Mouse (Mus musculus): ENCODE measurements at regions not wholly inside any gene's neighbourhood (a gene's known extent, or its start where the extent isn't known, plus 50 kb on each side); places are given as distances from the start of the nearest gene placed in this dataset.

DNA sequence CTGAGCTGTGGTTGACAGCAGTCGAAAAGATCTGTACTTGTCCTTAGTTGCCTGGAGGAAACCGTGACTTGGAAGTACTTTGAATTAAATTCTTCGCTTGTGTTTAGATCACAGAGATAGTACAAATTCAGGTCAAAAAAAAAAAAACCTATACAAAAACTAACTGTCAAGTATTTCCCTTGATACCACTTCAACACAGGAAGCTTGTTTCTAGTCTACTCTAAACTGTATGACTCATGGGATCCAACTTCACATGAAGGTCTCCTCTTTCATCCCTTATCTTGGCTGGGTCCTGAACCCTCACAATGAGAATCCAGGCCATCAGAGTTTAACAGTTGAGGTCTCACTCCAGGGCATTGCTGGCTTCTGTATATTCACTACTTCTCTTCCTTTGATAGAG lies 54.8 kb downstream of the Tmem30b start:
- in situ Hi-C loops (cut with MboI; ENCODE audit: low pct_unique_long_range_greater_than_20kb in 1 of 2, low sequenced_read_pairs in 2 of 2, unreplicated experiment in 1 of 2): no loop called here

DNA sequence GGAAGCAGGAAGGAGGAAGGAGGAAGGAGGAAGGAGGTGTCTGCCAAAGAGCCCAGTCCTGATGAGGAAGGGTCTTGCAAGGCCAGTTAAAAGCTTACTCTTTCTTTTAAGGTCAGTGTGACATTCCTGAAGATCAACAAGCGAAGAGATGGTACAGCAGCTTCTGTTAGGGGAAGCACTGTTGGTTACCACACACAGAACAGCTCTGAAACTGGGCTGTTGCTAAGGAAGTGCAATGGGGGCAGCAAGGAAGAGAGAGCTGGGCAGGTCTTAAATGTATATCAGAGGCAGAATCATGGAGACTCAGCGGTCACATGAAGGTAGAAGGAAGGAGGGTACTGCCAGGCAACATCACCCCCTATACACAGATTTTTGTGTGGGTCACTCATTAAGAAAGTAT lies 63.3 kb downstream of the Tmem30b start:
- in situ Hi-C loops (cut with MboI; ENCODE audit: low pct_unique_long_range_greater_than_20kb in 1 of 2, low sequenced_read_pairs in 2 of 2, unreplicated experiment in 1 of 2): no loop called here

DNA sequence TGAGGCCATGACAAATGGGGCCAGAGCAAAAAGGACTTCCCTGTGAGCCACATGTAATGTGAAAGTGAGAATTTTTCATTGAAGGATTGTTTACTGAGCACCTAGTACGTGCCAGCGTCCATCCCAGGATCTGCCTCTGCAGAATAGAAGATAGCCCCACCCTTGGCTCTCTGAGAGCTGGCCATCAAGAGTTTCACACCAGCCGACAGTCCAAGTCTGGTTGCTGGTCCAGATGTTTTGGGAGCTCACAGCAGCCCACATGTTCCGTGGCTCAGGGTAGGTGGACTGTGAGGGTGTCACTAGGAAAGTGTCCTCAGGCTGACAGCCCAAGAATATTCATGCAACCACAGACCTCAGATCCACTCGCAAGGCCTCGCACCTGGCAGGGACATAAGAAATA lies 63.9 kb downstream of the Tmem30b start:
- in situ Hi-C loops (cut with MboI; ENCODE audit: low pct_unique_long_range_greater_than_20kb in 1 of 2, low sequenced_read_pairs in 2 of 2, unreplicated experiment in 1 of 2): no loop called here

DNA sequence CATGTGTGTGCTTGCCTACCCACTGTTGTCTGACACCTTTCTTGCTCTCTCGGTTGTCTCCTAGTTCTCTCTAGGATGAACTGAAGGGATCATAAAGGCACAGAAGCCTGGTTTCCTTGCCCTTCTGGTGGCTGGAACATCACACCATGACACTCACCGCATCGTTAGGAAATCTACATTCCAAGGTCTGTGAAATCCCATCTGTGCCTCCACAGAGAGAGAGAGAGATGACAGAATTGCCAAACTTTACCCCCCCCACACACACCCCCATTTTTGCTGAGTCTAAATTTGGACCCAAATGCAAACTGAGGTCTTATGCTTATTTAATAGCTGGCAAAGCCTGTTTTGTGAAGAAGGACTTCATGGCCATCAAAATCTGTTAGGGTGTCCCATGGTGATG lies 64.5 kb downstream of the Tmem30b start:
- in situ Hi-C loops (cut with MboI; ENCODE audit: low pct_unique_long_range_greater_than_20kb in 1 of 2, low sequenced_read_pairs in 2 of 2, unreplicated experiment in 1 of 2): no loop called here

DNA sequence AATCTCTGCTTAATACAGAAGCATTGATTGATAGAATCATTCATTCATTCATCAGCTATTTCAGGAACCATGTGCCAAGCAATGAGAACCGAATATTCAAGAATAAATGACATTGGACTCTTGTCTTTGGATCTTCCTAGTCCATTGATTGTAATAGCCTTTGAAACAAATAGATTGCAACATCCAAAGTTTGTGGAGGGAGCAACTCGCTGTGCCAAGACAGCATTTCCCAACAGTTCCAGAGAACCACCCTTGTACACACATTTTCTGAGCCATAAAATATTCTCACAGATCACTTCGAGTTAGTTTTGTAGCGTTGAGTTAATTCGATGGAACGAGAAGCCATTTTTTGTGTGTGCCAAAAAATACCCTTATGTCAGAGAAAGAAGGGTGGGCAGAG lies 65.0 kb downstream of the Tmem30b start:
- in situ Hi-C loops (cut with MboI; ENCODE audit: low pct_unique_long_range_greater_than_20kb in 1 of 2, low sequenced_read_pairs in 2 of 2, unreplicated experiment in 1 of 2): no loop called here

DNA sequence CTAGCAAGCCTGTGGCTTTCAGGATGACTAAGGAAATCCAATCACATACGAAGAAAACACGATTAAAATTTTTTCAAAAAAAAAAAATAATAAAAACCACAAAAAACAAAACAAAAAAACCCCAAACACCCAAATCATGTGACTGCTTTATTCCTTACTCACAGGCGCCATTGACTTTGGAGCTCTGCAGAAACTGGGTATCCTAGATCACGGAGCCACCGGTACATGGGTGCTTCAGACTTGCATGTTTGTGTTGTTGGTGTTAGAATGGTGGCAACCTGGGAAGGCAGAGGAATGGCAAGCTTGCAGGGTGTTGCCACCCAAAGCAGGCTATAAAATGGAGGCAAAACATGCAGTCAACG lies 65.6 kb downstream of the Tmem30b start:
- in situ Hi-C loops (cut with MboI; ENCODE audit: low pct_unique_long_range_greater_than_20kb in 1 of 2, low sequenced_read_pairs in 2 of 2, unreplicated experiment in 1 of 2): no loop called here

DNA sequence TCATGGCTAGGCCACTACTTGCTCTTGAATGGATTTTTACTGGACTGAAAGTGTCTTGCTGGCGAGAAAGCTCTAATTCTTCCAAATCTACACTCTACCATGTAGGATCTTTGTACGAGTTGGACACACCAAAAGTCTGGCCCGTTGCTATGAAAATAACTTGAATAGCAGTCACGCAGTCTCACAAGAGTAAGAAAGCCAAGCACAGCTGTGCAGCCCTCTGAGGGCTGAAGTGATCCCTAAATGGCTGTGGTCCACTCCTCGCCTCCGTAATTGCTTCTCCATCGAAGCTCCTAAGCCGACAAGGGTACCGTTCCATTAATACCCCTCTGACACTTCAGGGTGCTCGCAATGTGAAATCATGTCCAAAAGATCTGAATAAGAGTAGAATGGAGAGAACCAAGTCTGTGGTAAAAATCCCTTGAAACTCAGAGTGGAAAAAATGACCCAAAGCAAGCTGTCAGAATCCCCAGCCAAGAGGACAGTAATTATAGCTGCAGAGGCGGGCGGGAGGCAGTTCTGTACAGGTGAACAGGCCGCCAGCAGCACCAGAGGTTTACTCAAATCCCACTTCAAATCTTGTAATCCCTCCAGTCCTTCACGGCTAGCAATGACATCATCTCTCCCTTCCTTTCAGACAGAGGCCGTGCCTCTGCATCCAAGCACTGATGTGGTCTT lies 66.1 kb downstream of the Tmem30b start:
- in situ Hi-C loops (cut with MboI; ENCODE audit: low pct_unique_long_range_greater_than_20kb in 1 of 2, low sequenced_read_pairs in 2 of 2, unreplicated experiment in 1 of 2): no loop called here

DNA sequence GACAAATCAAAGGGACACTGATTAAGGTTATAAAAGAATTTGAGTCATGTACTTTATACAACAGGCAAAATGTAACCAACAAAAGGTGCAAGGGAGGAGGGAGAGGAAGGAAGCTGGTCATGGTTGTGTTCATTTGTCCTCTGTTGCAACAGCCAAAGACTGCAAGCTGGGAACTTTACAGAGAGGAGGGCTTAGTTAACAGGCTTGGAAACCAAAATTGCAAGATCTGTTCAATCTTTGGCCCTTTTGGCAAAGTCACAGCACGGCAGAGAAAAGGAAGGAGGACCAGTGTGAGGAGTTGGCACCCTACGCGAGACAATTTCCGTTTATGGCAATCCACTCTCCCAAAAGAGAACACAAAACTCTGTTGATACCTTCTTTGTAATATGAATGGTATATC lies 67.6 kb downstream of the Tmem30b start:
- in situ Hi-C loops (cut with MboI; ENCODE audit: low pct_unique_long_range_greater_than_20kb in 1 of 2, low sequenced_read_pairs in 2 of 2, unreplicated experiment in 1 of 2): no loop called here

DNA sequence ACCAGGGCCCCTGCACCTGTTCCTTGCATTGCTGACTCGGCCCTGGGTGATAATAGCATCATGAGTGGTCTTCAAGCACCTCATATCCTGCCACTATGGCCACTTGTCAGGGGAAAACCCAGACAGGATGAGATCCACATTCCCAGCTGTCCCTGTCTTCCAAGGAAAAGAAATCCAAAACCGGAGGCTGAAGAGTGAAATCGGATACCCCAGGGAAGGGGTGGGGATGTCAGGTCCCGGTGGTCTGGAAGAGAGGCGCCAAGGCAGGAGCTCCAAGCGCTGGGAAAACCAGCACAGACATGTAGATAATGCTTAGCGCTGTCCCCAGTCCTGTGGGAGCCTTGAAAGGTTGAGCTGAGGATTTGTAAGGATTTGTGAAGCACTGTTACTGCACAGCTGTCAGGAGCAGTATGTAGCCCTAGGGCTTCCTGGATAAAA lies 69.8 kb downstream of the Tmem30b start:
- in situ Hi-C loops (cut with MboI; ENCODE audit: low pct_unique_long_range_greater_than_20kb in 1 of 2, low sequenced_read_pairs in 2 of 2, unreplicated experiment in 1 of 2): no loop called here

DNA sequence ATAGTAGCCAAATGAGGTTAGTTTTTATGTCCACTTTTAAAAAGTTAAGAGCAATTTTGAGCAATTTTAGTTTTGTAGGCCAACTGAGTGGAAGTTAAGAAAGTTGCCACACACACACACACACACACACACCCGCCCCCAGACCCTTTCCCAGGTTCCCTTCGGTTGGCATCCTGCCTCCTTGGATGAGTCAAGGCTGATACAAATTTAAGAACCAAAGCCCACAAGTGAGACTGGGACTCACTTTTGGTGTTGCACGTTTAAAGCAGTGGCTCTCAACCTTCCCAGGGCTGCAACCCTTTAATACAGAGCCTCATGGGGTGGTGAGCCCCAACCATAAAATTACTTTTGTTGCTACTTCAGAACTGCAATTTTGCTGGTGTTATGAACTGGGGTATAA lies 70.4 kb downstream of the Tmem30b start:
- in situ Hi-C loops (cut with MboI; ENCODE audit: low pct_unique_long_range_greater_than_20kb in 1 of 2, low sequenced_read_pairs in 2 of 2, unreplicated experiment in 1 of 2): no loop called here

DNA sequence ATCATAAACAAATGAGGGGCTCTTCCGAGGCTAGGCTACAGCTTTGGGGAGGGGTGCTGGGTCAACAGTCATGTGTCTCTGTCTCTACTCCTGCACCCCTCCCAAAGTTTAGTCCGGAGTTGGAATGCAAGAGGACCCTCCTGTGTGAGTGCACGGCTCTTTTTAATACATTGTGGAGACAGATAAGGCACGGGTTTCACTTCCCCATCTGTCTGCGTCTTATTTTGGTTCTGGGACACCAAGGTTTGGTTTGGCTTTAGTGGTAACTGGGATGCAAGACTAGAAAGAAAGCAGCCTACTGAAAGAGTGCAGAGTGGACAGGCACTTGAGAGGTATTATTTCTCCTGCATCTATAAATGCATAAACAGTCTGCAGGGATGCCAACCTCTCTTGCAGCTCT lies 71.2 kb downstream of the Tmem30b start:
- in situ Hi-C loops (cut with MboI; ENCODE audit: low pct_unique_long_range_greater_than_20kb in 1 of 2, low sequenced_read_pairs in 2 of 2, unreplicated experiment in 1 of 2): no loop called here

DNA sequence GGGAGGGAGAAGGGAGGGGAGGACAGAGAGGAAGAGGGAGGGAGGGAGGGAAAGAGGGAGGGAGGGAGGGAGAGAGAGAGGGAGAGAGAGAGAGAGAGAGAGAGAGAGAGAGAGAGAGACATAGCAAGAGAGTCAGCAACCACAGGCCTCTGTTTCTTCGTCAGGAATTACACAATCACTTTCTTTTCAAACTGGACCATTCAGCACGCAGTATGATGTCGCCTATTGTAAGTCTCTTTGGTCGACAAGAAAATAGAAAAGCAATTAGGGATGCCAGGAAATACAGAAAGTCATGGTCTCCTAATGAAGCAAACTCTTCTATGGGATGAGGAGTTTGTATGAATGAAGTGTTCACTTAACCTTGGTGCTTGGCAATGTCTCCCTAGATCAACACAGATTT lies 73.1 kb downstream of the Tmem30b start:
- in situ Hi-C loops (cut with MboI; ENCODE audit: low pct_unique_long_range_greater_than_20kb in 1 of 2, low sequenced_read_pairs in 2 of 2, unreplicated experiment in 1 of 2): loop anchor here in 1 of 2 experiments (25.0 kb wide), 1 partner anchor 436 kb away; no protein-coding TSS in a partner anchor

DNA sequence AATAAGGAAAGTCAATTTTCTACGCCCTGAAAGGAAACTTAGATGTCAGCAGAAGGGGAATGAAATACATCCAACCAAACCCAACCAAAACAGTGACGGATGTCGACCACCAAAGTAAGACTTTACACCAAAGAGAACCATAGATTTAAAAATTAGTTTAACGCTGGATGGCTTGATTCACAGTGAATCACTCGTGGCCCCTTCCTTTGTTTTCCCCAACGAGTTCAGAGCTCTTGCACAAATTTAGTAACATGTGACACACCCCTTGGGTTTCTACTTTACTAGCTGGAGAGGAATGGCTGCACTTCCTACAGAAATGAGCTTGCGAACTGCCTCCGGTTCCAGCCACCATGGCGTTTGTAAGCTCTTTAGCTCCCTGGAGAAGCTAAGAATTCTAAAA lies 74.2 kb downstream of the Tmem30b start:
- in situ Hi-C loops (cut with MboI; ENCODE audit: low pct_unique_long_range_greater_than_20kb in 1 of 2, low sequenced_read_pairs in 2 of 2, unreplicated experiment in 1 of 2): loop anchor here in 1 of 2 experiments (25.0 kb wide), 1 partner anchor 435 kb away; no protein-coding TSS in a partner anchor

DNA sequence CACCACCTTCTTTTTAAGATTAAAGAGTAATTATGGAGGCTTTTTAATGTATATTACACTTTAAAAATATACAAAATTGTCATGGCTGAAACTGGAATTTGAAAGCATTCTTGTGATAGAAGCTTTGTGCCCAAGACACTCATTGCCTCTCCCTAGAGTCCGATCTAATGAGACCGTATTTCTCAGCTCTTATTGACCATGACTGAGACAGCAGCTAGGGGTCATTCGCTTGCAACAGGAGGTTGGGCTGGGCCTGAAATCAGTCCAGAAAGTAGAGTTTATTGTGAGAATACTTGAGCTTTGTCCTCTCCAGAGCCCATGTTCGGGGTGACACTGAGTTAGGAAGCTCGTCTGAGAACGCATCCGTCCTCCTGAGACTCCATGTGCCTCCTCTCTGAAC lies 79.7 kb downstream of the Tmem30b start:
- in situ Hi-C loops (cut with MboI; ENCODE audit: low pct_unique_long_range_greater_than_20kb in 1 of 2, low sequenced_read_pairs in 2 of 2, unreplicated experiment in 1 of 2): loop anchor here in 1 of 2 experiments (25.0 kb wide), 1 partner anchor 429 kb away; no protein-coding TSS in a partner anchor

DNA sequence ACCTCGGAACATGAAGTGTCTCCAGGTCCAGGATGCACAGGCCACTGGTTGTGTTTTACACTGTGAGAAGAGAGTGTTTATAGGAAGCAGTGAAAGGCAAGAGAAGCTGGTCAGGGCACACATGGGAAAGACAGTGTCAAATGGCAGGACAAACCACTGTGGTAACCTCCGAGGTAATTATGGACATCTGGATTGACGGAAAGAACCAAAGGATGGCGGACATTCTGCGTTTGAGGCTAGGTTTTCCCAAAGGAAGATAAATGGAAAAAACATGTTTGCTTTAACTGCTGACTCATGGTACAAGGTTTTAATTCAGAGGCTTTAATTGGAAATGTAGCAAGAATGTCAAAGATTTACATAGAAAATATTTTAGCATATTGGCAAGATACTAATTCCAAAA lies 80.2 kb downstream of the Tmem30b start:
- in situ Hi-C loops (cut with MboI; ENCODE audit: low pct_unique_long_range_greater_than_20kb in 1 of 2, low sequenced_read_pairs in 2 of 2, unreplicated experiment in 1 of 2): loop anchor here in 1 of 2 experiments (25.0 kb wide), 1 partner anchor 429 kb away; no protein-coding TSS in a partner anchor

DNA sequence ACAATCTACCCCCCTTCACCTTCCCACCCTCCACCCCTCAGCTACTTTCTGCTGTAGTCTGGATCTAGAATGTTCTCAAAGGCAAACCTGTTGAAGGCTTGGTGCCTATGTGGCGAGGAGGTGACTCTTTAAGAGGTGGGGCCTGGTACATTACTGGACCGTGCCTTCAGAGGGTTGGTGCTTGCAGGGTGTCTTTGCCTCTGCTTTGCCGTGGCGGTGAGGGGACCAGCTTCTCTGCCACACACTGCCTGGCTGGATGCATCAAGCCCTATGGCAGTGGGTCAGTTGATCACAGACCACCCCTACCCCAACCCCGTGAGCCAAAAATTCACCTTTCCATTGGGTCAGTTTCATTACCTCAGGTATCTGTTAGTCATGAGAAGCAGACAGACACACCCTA lies 81.9 kb downstream of the Tmem30b start:
- in situ Hi-C loops (cut with MboI; ENCODE audit: low pct_unique_long_range_greater_than_20kb in 1 of 2, low sequenced_read_pairs in 2 of 2, unreplicated experiment in 1 of 2): loop anchor here in 1 of 2 experiments (25.0 kb wide), 1 partner anchor 427 kb away; no protein-coding TSS in a partner anchor

DNA sequence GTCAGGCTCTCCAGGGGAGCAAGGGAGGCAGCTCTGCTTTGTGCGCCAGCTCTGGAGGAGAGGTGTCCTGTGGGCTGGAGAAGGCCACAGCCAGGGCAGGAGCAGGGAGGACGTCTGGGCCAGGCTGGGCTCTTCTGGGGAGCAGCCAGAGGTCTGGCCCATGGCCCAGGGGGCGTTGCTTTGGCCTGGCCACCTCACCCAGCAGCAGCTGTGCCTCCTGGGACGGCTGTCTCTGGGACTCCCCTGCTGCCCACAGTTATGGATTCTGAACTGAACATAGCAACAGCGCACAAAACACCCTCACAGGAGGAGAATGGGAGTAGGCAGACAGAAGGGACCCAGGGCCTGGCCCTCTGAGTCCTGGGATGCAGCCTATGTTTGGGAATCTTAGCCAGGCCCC lies 84.1 kb downstream of the Tmem30b start:
- in situ Hi-C loops (cut with MboI; ENCODE audit: low pct_unique_long_range_greater_than_20kb in 1 of 2, low sequenced_read_pairs in 2 of 2, unreplicated experiment in 1 of 2): loop anchor here in 1 of 2 experiments (25.0 kb wide), 1 partner anchor 425 kb away; no protein-coding TSS in a partner anchor

DNA sequence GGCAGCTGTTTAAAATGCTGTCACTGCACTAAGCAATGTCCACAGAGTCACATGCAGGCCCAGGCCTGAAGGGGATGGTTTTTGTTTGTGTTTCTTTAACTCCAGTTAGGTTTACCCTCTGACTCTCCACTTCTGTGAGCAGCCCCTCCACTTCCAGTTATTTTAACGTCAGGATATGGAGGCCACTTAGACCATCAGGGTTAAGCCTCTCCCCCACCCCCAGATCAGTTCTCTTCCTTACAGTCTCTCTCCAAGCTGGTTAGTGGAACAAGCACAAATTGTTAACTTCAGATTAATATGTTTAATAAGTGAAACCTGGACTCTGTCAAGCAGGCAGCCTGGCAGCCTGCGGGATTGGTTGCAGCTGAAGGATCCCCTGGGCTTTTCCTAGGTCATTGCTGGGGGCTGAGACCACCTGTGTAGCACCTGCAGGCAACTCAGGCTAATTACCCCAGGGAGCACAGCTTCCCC lies 85.9 kb downstream of the Tmem30b start:
- in situ Hi-C loops (cut with MboI; ENCODE audit: low pct_unique_long_range_greater_than_20kb in 1 of 2, low sequenced_read_pairs in 2 of 2, unreplicated experiment in 1 of 2): loop anchor here in 1 of 2 experiments (25.0 kb wide), 1 partner anchor 423 kb away; no protein-coding TSS in a partner anchor

DNA sequence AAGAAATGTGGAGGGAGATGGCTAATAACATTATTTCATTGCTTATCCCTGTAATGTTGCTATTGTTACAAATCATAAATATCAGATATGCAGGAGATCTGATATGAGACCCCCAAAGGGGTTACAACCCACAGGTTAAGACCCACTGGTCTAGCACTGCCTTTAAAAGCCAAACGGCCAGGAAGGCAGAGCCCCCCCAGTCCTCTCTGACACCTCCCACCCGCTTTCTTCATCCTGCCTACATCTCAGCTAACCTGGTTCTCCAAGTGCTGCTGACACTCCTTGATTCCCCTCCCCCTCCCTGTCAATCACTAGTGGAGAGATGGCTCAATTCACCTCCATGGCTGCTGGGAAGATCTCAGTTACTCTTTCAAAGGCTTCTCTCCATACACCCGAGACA lies 94.9 kb downstream of the Tmem30b start:
- in situ Hi-C loops (cut with MboI; ENCODE audit: low pct_unique_long_range_greater_than_20kb in 1 of 2, low sequenced_read_pairs in 2 of 2, unreplicated experiment in 1 of 2): loop anchor here (10.0 to 25.0 kb wide), 2 partner anchors 414 to 436 kb away; no protein-coding TSS in a partner anchor

DNA sequence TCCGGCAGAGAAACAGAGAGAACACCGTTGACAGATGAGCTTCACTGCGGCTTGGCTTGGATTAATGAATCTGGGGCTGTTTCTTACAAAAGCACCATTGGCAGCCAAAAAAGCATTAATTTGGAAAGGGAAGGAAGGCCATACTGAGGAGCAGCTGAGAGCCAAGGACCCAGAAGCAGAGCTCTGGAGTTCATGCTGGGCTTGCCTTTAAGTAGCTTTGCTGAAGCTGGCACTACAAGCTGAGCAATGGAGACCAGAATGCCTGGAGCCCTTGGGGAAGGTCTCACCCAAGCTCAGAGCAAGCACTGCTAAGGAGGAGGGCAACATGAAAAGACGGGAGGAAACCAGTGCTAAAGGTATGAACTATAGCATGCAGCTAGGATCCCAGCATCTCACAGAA lies 95.7 kb downstream of the Tmem30b start:
- in situ Hi-C loops (cut with MboI; ENCODE audit: low pct_unique_long_range_greater_than_20kb in 1 of 2, low sequenced_read_pairs in 2 of 2, unreplicated experiment in 1 of 2): loop anchor here (10.0 to 25.0 kb wide), 2 partner anchors 413 to 436 kb away; no protein-coding TSS in a partner anchor
